ENCODE assay signal across 14 mouse cellular contexts in the genomic region with DNA sequence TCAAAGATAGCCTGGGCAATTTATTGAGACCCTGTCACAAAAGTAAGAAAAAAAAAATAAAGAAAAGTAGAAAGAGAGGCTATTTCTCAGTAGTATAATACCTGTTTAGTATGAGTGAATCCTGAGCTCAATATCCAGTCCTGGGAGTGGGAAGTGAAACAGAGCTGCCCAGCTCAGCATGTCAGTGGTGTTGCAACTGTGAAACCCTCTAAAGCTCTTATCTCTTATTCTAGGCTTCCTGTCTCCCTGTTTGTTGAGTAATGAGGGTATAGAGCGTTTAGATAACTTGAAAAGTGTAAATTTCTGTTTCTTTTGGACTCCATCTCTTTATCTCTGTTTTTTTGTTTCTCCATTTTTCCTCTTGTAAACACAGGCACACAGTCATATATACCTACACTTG.
DNase-seq lines count a peak whose midpoint lies in the region.
"Had no signal": no experiment of that assay in that cellular context is flagged by ENCODE, and none has a peak within 500 bp of the region (broad histone marks: within the 10 kb centered on the region; RNA-seq: fewer than 3 reads in every experiment).

No protein-coding gene starts in this region.

- peak; percentile 48 for DNase-seq in heart, adult 11 months
- no peak for DNase-seq in heart, embryonic 10.5 days (ENCODE audit: low spot score)
- peak; percentile 58 for DNase-seq in CD4-positive helper T cell, adult 2 months (ENCODE audit: low read depth, low spot score)
- DNase-seq in induced T-regulatory cell, adult 2 months (ENCODE audit: low read depth) = peak; percentile 28
- no peak for DNase-seq in neural tube, embryonic 10.5 days (ENCODE audit: extremely low spot score, low spot score)
- DNase-seq in testis, postnatal 14 days (ENCODE audit: low spot score) = no peak
- no peak for DNase-seq in heart, postnatal 36 days
- DNase-seq: kidney, postnatal 10 days; lung, postnatal 36 days had no signal

- H3K27ac ChIP-seq in heart, embryonic 10.5 days = no peak overlapping the region
- H3K27ac ChIP-seq: forebrain, embryonic 13.5 days; intestine, embryonic 15.5 days; neural tube, embryonic 13.5 days had no signal

- no peaks in the 10 kb centered on the region for H3K9me3 ChIP-seq in heart, embryonic 10.5 days
- H3K9me3 ChIP-seq in megakaryocyte, embryonic 14.5 days = no peaks in the 10 kb centered on the region
- H3K9me3 ChIP-seq: forebrain, embryonic 13.5 days; heart, embryonic 12.5 days; intestine, embryonic 15.5 days; neural tube, embryonic 13.5 days had no signal

- peaks cover 36% of the 10 kb centered on the region for H3K4me1 ChIP-seq in heart, embryonic 10.5 days
- peaks cover 77% of the 10 kb centered on the region for H3K4me1 ChIP-seq in megakaryocyte, embryonic 14.5 days
- H3K4me1 ChIP-seq: forebrain, embryonic 13.5 days; neural tube, embryonic 13.5 days had no signal

- H3K4me3 ChIP-seq in heart, embryonic 10.5 days = no peak overlapping the region
- H3K4me3 ChIP-seq in megakaryocyte, embryonic 14.5 days (replicated peaks) = peak overlapping the region; percentile 69
- H3K4me3 ChIP-seq: forebrain, embryonic 13.5 days; heart, embryonic 12.5 days; intestine, embryonic 15.5 days; neural tube, embryonic 13.5 days had no signal

- no peaks in the 10 kb centered on the region for H3K36me3 ChIP-seq in heart, embryonic 10.5 days
- H3K36me3 ChIP-seq in megakaryocyte, embryonic 14.5 days (replicated peaks; ENCODE audit: low read length) = no peaks in the 10 kb centered on the region
- H3K36me3 ChIP-seq: heart, embryonic 12.5 days; intestine, embryonic 15.5 days; neural tube, embryonic 13.5 days had no signal

- WGBS in heart, embryonic 10.5 days = 38% methylated on average over 1 of the region's 1 CpGs

- intact Hi-C loops in heart, postnatal 36 days (cut with DNase I) = no loop called here

- H3K27me3 ChIP-seq in heart, embryonic 10.5 days (ENCODE audit: insufficient read depth, poor library complexity, severe bottlenecking) = no peaks in the 10 kb centered on the region
- no peaks in the 10 kb centered on the region for H3K27me3 ChIP-seq in megakaryocyte, embryonic 14.5 days (replicated peaks)
- H3K27me3 ChIP-seq: forebrain, embryonic 13.5 days; heart, embryonic 12.5 days; intestine, embryonic 15.5 days; neural tube, embryonic 13.5 days had no signal

Comparison
In these comparisons a context has a peak if more than half of its experiments do, and no peak if none do; other contexts are left out.
1. DNase-seq: peak in heart, adult 11 months (single experiment), CD4-positive helper T cell, adult 2 months (single experiment) and induced T-regulatory cell, adult 2 months (single experiment); none in heart, embryonic 10.5 days (single experiment), neural tube, embryonic 10.5 days (single experiment), testis, postnatal 14 days (single experiment) and heart, postnatal 36 days (0 of 2).